Mouse (Mus musculus): ENCODE measurements at regions not wholly inside any gene's neighbourhood (a gene's known extent, or its start where the extent isn't known, plus 50 kb on each side); places are given as distances from the start of the nearest gene placed in this dataset.
A peak's percentile ranks its signal among the peaks of the same experiment; 100 is the strongest.

GRCm38 (mm10) chr2:19714025-19714424, 56.5 kb downstream of the Otud1 start:
- no peak for DNase-seq (ENCODE audit: low read depth)
- no peak for TF ChIP-seq CTCF (IDR thresholded peaks at IDR 0.05; ENCODE audit: borderline replicate concordance, extremely low read depth, insufficient read depth, insufficient read length)
- TF ChIP-seq POLR2A (IDR thresholded peaks at IDR 0.05; ENCODE audit: borderline replicate concordance, extremely low read depth, insufficient read depth, insufficient read length, poor library complexity, severe bottlenecking), result no peak

GRCm38 (mm10) chr2:19715564-19716238, 58.1 kb downstream of the Otud1 start:
- TF ChIP-seq POLR2A (IDR thresholded peaks at IDR 0.05; ENCODE audit: borderline replicate concordance, extremely low read depth, insufficient read depth, insufficient read length, poor library complexity, severe bottlenecking) (no peak), CTCF (IDR thresholded peaks at IDR 0.05; ENCODE audit: borderline replicate concordance, extremely low read depth, insufficient read depth, insufficient read length) (peak; percentile 81)
- peak; percentile 92 for DNase-seq (ENCODE audit: low read depth)

GRCm38 (mm10) chr2:19716388-19716787, 58.8 kb downstream of the Otud1 start:
- no peak for DNase-seq (ENCODE audit: low read depth)
- TF ChIP-seq POLR2A (IDR thresholded peaks at IDR 0.05; ENCODE audit: borderline replicate concordance, extremely low read depth, insufficient read depth, insufficient read length, poor library complexity, severe bottlenecking) (no peak), CTCF (IDR thresholded peaks at IDR 0.05; ENCODE audit: borderline replicate concordance, extremely low read depth, insufficient read depth, insufficient read length) (no peak)

- no peak for DNase-seq (ENCODE audit: low read depth)
- TF ChIP-seq CTCF (IDR thresholded peaks at IDR 0.05; ENCODE audit: borderline replicate concordance, extremely low read depth, insufficient read depth, insufficient read length) (no peak), POLR2A (IDR thresholded peaks at IDR 0.05; ENCODE audit: borderline replicate concordance, extremely low read depth, insufficient read depth, insufficient read length, poor library complexity, severe bottlenecking) (no peak)
Observed at GRCm38 (mm10) chr2:19726085-19726484, 68.5 kb downstream of the Otud1 start.

- TF ChIP-seq POLR2A (IDR thresholded peaks at IDR 0.05; ENCODE audit: borderline replicate concordance, extremely low read depth, insufficient read depth, insufficient read length, poor library complexity, severe bottlenecking) (no peak), CTCF (IDR thresholded peaks at IDR 0.05; ENCODE audit: borderline replicate concordance, extremely low read depth, insufficient read depth, insufficient read length) (peak; percentile 88)
- peak; percentile 45 for DNase-seq (ENCODE audit: low read depth)
Observed at GRCm38 (mm10) chr2:19726904-19727303, 69.4 kb downstream of the Otud1 start.

- peak; percentile 13 for DNase-seq (ENCODE audit: low read depth)
- no peak for TF ChIP-seq POLR2A (IDR thresholded peaks at IDR 0.05; ENCODE audit: borderline replicate concordance, extremely low read depth, insufficient read depth, insufficient read length, poor library complexity, severe bottlenecking)
- no peak for TF ChIP-seq CTCF (IDR thresholded peaks at IDR 0.05; ENCODE audit: borderline replicate concordance, extremely low read depth, insufficient read depth, insufficient read length)
Observed at GRCm38 (mm10) chr2:19732922-19733859, 75.6 kb downstream of the Otud1 start.

GRCm38 (mm10) chr2:19734164-19734870, 76.8 kb downstream of the Otud1 start:
- TF ChIP-seq POLR2A (IDR thresholded peaks at IDR 0.05; ENCODE audit: borderline replicate concordance, extremely low read depth, insufficient read depth, insufficient read length, poor library complexity, severe bottlenecking), result no peak
- no peak for TF ChIP-seq CTCF (IDR thresholded peaks at IDR 0.05; ENCODE audit: borderline replicate concordance, extremely low read depth, insufficient read depth, insufficient read length)

GRCm38 (mm10) chr2:19741508-19741907, 84.0 kb downstream of the Otud1 start:
- DNase-seq (ENCODE audit: low read depth), result no peak
- peak; percentile 27; the same call in 1 of the 2 replicates for TF ChIP-seq CTCF (IDR thresholded peaks at IDR 0.05; ENCODE audit: borderline replicate concordance, extremely low read depth, insufficient read depth, insufficient read length)
- no peak for TF ChIP-seq POLR2A (IDR thresholded peaks at IDR 0.05; ENCODE audit: borderline replicate concordance, extremely low read depth, insufficient read depth, insufficient read length, poor library complexity, severe bottlenecking)

More at GRCm38 (mm10) chr2:19734164-19734870, 76.8 kb downstream of the Otud1 start:
- DNase-seq (ENCODE audit: low read depth), result no peak

GRCm38 (mm10) chr2:19743467-19743866, 85.9 kb downstream of the Otud1 start:
- DNase-seq (ENCODE audit: low read depth), result peak; percentile 67
- no peak for TF ChIP-seq CTCF (IDR thresholded peaks at IDR 0.05; ENCODE audit: borderline replicate concordance, extremely low read depth, insufficient read depth, insufficient read length)
- TF ChIP-seq POLR2A (IDR thresholded peaks at IDR 0.05; ENCODE audit: borderline replicate concordance, extremely low read depth, insufficient read depth, insufficient read length, poor library complexity, severe bottlenecking), result no peak

- DNase-seq (ENCODE audit: low read depth), result no peak
- no peak for TF ChIP-seq POLR2A (IDR thresholded peaks at IDR 0.05; ENCODE audit: borderline replicate concordance, extremely low read depth, insufficient read depth, insufficient read length, poor library complexity, severe bottlenecking)
- TF ChIP-seq CTCF (IDR thresholded peaks at IDR 0.05; ENCODE audit: borderline replicate concordance, extremely low read depth, insufficient read depth, insufficient read length), result no peak
Observed at GRCm38 (mm10) chr2:19744986-19745660, 87.6 kb downstream of the Otud1 start.

All from brain, embryonic 14.5 days (tissue).